Mouse (Mus musculus): ENCODE results near the gene Ndufc2.

- TF ChIP-seq TAL1 (IDR thresholded peaks at IDR 0.05; ENCODE audit: low read length) (no peak), GATA1 (IDR thresholded peaks at IDR 0.05; ENCODE audit: low read length) (no peak)
Observed at GRCm38 (mm10) chr7:97360166-97360565, 39.6 kb upstream of the Ndufc2 start.
